ENCODE assay signal across 9 mouse cellular contexts in genomic region chr11:88193824-88194696, GRCm38 (mm10). TPM values are rescaled to one million over a fixed set of nuclear protein-coding genes. Genes with fewer than 3 reads are reported as not detected.
DNase-seq lines count a peak whose midpoint lies in the region; ATAC-seq and TF ChIP-seq lines count a peak whose summit lies in the region.
"Had no signal": no experiment of that assay in that cellular context is flagged by ENCODE, and none has a peak within 500 bp of the region (broad histone marks: within the 10 kb centered on the region; RNA-seq: fewer than 3 reads in every experiment).

No protein-coding gene starts in this region.

- H3K9ac ChIP-seq in heart, adult 2 months (ENCODE audit: low read depth, low read length): no peak overlapping the region
- no peak overlapping the region for H3K9ac ChIP-seq in embryonic facial prominence, embryonic 11.5 days (replicated peaks; ENCODE audit: low read length)
- H3K9ac ChIP-seq in limb, embryonic 15.5 days: no peak overlapping the region

- H3K4me2 ChIP-seq in embryonic facial prominence, embryonic 11.5 days (ENCODE audit: low read depth, low read length): peak overlapping the region; percentile 27
- peak overlapping the region; percentile 24; the same call in 1 of the 2 replicates for H3K4me2 ChIP-seq in limb, embryonic 15.5 days

- no peaks in the 10 kb centered on the region for H3K9me3 ChIP-seq in heart, embryonic 10.5 days
- H3K9me3 ChIP-seq in embryonic facial prominence, embryonic 11.5 days (replicated peaks; ENCODE audit: control insufficient read depth, low read length): no peaks in the 10 kb centered on the region
- H3K9me3 ChIP-seq in limb, embryonic 15.5 days: no peaks in the 10 kb centered on the region

- no peaks in the 10 kb centered on the region for H3K79me2 ChIP-seq in heart, adult 2 months (replicated peaks; ENCODE audit: control insufficient read depth, insufficient read depth, low read length)

- no peak for TF ChIP-seq EP300 in heart, adult 2 months (IDR thresholded peaks at IDR 0.05; ENCODE audit: insufficient read depth, low read depth, low read length)

- H3K4me3 ChIP-seq in heart, embryonic 10.5 days: peak overlapping the region; percentile 53
- H3K4me3 ChIP-seq in heart, adult 2 months: no peak overlapping the region
- H3K4me3 ChIP-seq in embryonic facial prominence, embryonic 11.5 days (ENCODE audit: low read depth, low read length): peak overlapping the region; percentile 14; the same call in 1 of the 2 replicates
- peak overlapping the region; percentile 14; the same call in 1 of the 2 replicates for H3K4me3 ChIP-seq in limb, embryonic 15.5 days

- no peak for DNase-seq in heart, embryonic 10.5 days (ENCODE audit: low spot score)
- no peak for DNase-seq in heart, adult 2 months
- DNase-seq in A20 (ENCODE audit: low read depth, low spot score): peak; percentile 58
- no peak for DNase-seq in embryonic facial prominence, embryonic 11.5 days (ENCODE audit: low spot score)
- peak; percentile 62 for DNase-seq in thymus, postnatal 0 days (ENCODE audit: low spot score)
- DNase-seq in Muller cell, postnatal 12 days (ENCODE audit: inconsistent ontology term): no peak

- no peak for TF ChIP-seq CTCF in heart, adult 2 months (IDR thresholded peaks at IDR 0.05)

- H3K27ac ChIP-seq in heart, embryonic 10.5 days: peak overlapping the region; percentile 71; the same call in 1 of the 2 replicates
- no peak overlapping the region; the same call in 1 of the 2 replicates for H3K27ac ChIP-seq in heart, adult 2 months
- no peak overlapping the region for H3K27ac ChIP-seq in embryonic facial prominence, embryonic 11.5 days (replicated peaks; ENCODE audit: low read depth, low read length)
- no peak overlapping the region for H3K27ac ChIP-seq in limb, embryonic 15.5 days

- no peak for ATAC-seq in embryonic facial prominence, embryonic 11.5 days (replicated peaks; ENCODE audit: insufficient number of reproducible peaks, low FRiP score, low TSS enrichment, low read depth)
- no peak for ATAC-seq in limb, embryonic 15.5 days (ENCODE audit: insufficient number of reproducible peaks, low FRiP score, low TSS enrichment, low read depth)
- ATAC-seq in erythroid progenitor cell, adult 5-6 weeks (replicated peaks; ENCODE audit: low FRiP score, poor library complexity, severe bottlenecking): no peak
- ATAC-seq: Patski had no signal

- peaks cover 38% of the 10 kb centered on the region for H3K4me1 ChIP-seq in heart, embryonic 10.5 days
- H3K4me1 ChIP-seq in heart, adult 2 months (ENCODE audit: control insufficient read depth, insufficient read depth, low read length): peaks cover 3% of the 10 kb centered on the region; the same call in 1 of the 2 replicates
- peaks cover 9% of the 10 kb centered on the region; the same call in 1 of the 2 replicates for H3K4me1 ChIP-seq in embryonic facial prominence, embryonic 11.5 days (ENCODE audit: control insufficient read depth, insufficient read depth, low read length)
- H3K4me1 ChIP-seq in limb, embryonic 15.5 days: peaks cover 43% of the 10 kb centered on the region

- TF ChIP-seq POLR2A in heart, adult 2 months (IDR thresholded peaks at IDR 0.05; ENCODE audit: insufficient read depth, low read depth, low read length): no peak

- peaks cover 72% of the 10 kb centered on the region for H3K27me3 ChIP-seq in heart, embryonic 10.5 days (ENCODE audit: insufficient read depth, poor library complexity, severe bottlenecking)
- H3K27me3 ChIP-seq in heart, adult 2 months (ENCODE audit: control insufficient read depth, insufficient read depth, low read length): no peaks in the 10 kb centered on the region
- peaks cover 21% of the 10 kb centered on the region for H3K27me3 ChIP-seq in embryonic facial prominence, embryonic 11.5 days (ENCODE audit: control insufficient read depth, insufficient read depth, low read length)
- peaks cover 34% of the 10 kb centered on the region for H3K27me3 ChIP-seq in limb, embryonic 15.5 days
- H3K27me3 ChIP-seq: Patski had no signal

- intact Hi-C loops in heart, adult 2 months (cut with DNase I): no loop called here

- H3K36me3 ChIP-seq in heart, embryonic 10.5 days: peaks cover 11% of the 10 kb centered on the region; the same call in 1 of the 2 replicates
- no peaks in the 10 kb centered on the region for H3K36me3 ChIP-seq in heart, adult 2 months (ENCODE audit: control insufficient read depth, insufficient read depth, low read length)
- no peaks in the 10 kb centered on the region for H3K36me3 ChIP-seq in embryonic facial prominence, embryonic 11.5 days (replicated peaks; ENCODE audit: control insufficient read depth, insufficient read depth, low read depth, low read length)
- H3K36me3 ChIP-seq in limb, embryonic 15.5 days: peaks cover 4% of the 10 kb centered on the region; the same call in 1 of the 2 replicates

- WGBS in heart, embryonic 10.5 days: 5% methylated on average over 29 of the region's 29 CpGs
- 34% methylated on average over 29 of the region's 29 CpGs for WGBS in heart, adult 2 months
- WGBS in embryonic facial prominence, embryonic 11.5 days: 3% methylated on average over 29 of the region's 29 CpGs
- WGBS in limb, embryonic 15.5 days: 11% methylated on average over 29 of the region's 29 CpGs

RNA-seq across cellular contexts. Expression of gene Mrps23, which starts 10.1 kb away (rescaled TPM):
- 74.6 and 82.3 TPM in 2 replicates for polyA plus RNA-seq in heart, embryonic 10.5 days (2016; fragmentation: Nextera tagmentation; extraction: Ambion mirVana)
- total RNA-seq in heart, adult 2 months (2021): 100 to 1,000 TPM; 303 to 314 TPM
- 121 and 142 TPM in 2 replicates for polyA plus RNA-seq in heart, adult 2 months (2012; rRNA removed)
- polyA plus RNA-seq in embryonic facial prominence, embryonic 11.5 days (2014; fragmentation: Nextera tagmentation; extraction: Ambion mirVana): 70.6 and 83.8 TPM in 2 replicates
- 52.4 and 53.0 TPM in 2 replicates for polyA plus RNA-seq in limb, embryonic 15.5 days (2015; fragmentation: Nextera tagmentation; extraction: Ambion mirVana)
- polyA plus RNA-seq in thymus, postnatal 0 days (2015; fragmentation: Nextera tagmentation; extraction: Ambion mirVana): 90.0 and 95.0 TPM in 2 replicates
- total RNA-seq in erythroid progenitor cell, adult 5-6 weeks (2015; ENCODE audit: low replicate concordance): 18.7 and 24.3 TPM in 2 replicates
- 15.8 and 23.1 TPM in 2 replicates for total RNA-seq in erythroid progenitor cell, adult 5-6 weeks (2017; ENCODE audit: low replicate concordance)

Comparison
In these comparisons a context has a peak if more than half of its experiments do, and no peak if none do; other contexts are left out.
1. DNase-seq: peak in A20 (single experiment) and thymus, postnatal 0 days (single experiment); none in heart, embryonic 10.5 days (single experiment), heart, adult 2 months (0 of 2), embryonic facial prominence, embryonic 11.5 days (single experiment) and Muller cell, postnatal 12 days (single experiment).